Mouse (Mus musculus) testis, adult 2 months (tissue): ENCODE results near the gene Retreg3. TPM values are rescaled to one million over a fixed set of nuclear protein-coding genes. Genes with fewer than 3 reads are reported as not detected.

Experiments used
- H3K27ac ChIP-seq: fragments of 200-500 bp; 2 replicates; pipeline ENCODE4 v1.5.1; 2012; ENCODE audit warnings: low read depth, low read length; ENCODE audit not compliant: control insufficient read depth, insufficient read depth
- H3K27me3 ChIP-seq: fragments of 200-500 bp; 2 replicates; pipeline ENCODE4 v1.6.1; 2012; ENCODE audit warnings: mild to moderate bottlenecking, low read length, moderate library complexity; ENCODE audit not compliant: control insufficient read depth, insufficient read depth
- H3K36me3 ChIP-seq: fragments of 200-500 bp; 2 replicates; pipeline ENCODE4 v1.6.1; 2012; ENCODE audit warnings: mild to moderate bottlenecking, low read length; ENCODE audit not compliant: control insufficient read depth, insufficient read depth
- H3K4me1 ChIP-seq: fragments of 200-500 bp; 2 replicates; pipeline ENCODE4 v1.6.1; 2012; ENCODE audit warnings: low read length; ENCODE audit not compliant: control insufficient read depth, insufficient read depth
- H3K4me3 ChIP-seq: fragments of 200-500 bp; 2 replicates; pipeline ENCODE4 v1.5.1; 2012; ENCODE audit warnings: low read depth, mild to moderate bottlenecking, low read length, moderate library complexity, mixed read lengths; ENCODE audit not compliant: control insufficient read depth
- CTCF ChIP-seq: fragments of 200-500 bp; IDR thresholded peaks from 2 replicates; pipeline ENCODE4 v1.5.1; 2012; ENCODE audit warnings: low read depth, mild to moderate bottlenecking, inconsistent platforms, low read length, moderate library complexity; ENCODE audit not compliant: control insufficient read depth, insufficient read depth, insufficient replicate concordance
- POLR2A ChIP-seq: fragments of 200-500 bp; IDR thresholded peaks from 2 replicates; pipeline ENCODE4 v1.6.1; 2012; ENCODE audit warnings: low read depth, mild to moderate bottlenecking, inconsistent platforms, low read length, moderate library complexity; ENCODE audit not compliant: control insufficient read depth
- polyA plus RNA-seq: library from polyadenylated mRNA; depleted of rRNA; stranded (reverse); fragments of >200 nt; gene quantifications from 2 replicates; pipeline ENCODE4 v1.2.3, GENCODE M21; 2012

Gene Retreg3
- polyA plus RNA-seq, 1 experiment = 53.8 TPM

DNA sequence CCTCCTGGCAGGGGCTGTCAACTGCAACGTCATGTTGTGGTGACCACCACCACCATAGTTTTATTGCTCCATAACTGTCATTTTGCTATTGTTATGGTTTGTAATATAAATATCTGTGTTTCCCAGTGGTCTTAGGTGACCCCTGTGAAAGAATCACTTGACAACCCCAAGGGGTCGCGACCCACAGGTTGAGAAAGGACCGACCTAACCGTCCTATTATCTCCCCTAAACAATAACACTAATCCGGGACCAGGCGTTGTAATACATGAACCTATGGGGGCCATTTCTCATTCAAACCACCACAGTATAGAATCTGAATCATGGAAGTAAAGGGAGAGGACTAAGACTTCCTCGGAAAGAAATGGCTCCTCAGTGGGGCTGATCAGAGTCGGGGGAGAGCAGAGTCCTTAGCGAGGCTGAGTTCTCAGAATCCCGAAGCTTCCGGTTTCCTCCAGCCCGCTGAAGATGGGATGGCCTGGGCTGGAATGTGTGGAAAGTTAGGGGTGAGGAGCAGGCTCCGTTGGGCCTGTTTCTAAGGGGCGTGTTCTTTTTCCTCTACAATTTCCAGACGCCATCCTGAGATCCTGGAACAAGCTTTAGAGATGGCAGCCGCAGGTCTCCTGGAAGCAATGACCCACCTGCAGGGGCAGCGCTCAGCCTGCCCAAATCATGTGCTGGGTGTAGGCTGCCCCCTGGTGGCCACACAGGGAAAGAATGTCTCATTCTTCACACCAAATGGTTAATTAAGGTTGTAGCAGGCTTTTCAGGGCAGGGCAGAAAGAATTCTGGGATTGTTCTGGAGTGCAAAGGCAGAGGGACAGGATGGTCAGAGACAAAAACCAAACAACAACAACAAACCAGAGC is 52.9 kb downstream of the Retreg3 start:
- Histone ChIP-seq H3K4me1 (peaks cover 22% of the 10 kb centered on the region), H3K27me3 (no peaks in the 10 kb centered on the region), H3K4me3 (peak overlapping the region; percentile 65), H3K27ac (peak overlapping the region; percentile 40), H3K36me3 (no peaks in the 10 kb centered on the region)
- TF ChIP-seq POLR2A (peak; percentile 45; the same call in 1 of the 2 replicates), CTCF (peak; percentile 94)

DNA sequence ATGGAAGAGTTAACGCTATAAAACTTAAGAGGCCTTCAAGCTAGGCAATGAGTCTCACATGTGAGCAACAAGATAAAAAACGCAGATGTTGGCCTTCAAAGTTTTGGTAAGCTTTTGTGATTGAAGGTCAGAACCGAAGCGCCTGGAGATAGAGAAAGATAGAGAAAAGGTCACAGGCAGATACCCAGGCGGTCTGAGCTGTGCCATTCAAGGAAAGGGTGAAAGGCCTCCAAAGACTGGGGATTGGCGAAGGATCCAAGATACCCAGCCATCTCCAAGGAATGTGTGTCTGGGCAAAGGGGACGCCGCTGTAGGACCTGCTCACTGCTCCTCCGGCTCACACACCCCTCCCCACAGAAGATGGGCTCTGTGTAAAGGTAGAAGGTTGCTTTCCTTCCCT is 54.7 kb downstream of the Retreg3 start:
- Histone ChIP-seq H3K27me3 (no peaks in the 10 kb centered on the region), H3K4me1 (peaks cover 14% of the 10 kb centered on the region), H3K4me3 (no peak overlapping the region), H3K36me3 (no peaks in the 10 kb centered on the region), H3K27ac (peak overlapping the region; percentile 82)
- TF ChIP-seq POLR2A = no peak
- TF ChIP-seq CTCF = no peak

DNA sequence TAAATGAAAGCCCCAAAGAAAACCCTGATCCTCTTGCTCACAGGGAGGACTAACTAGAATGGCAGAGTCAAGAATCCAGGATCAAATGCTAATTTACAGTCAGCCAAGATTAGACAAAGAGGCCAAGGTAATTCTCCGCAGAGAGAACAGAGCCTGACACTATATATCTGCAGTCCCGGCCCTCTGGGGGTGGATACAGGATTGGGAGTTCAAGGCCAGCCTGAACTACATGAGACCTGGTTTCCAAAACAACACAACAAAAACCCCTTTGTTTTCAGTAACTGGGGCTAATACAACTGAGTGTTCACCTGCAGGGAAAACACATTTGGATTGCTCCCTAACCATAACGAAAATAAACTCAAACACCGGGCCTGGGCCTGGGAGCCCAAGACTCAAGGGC is 55.2 kb downstream of the Retreg3 start:
- Histone ChIP-seq H3K27me3 (no peaks in the 10 kb centered on the region), H3K27ac (peak overlapping the region; percentile 76), H3K4me1 (peaks cover 16% of the 10 kb centered on the region), H3K4me3 (no peak overlapping the region), H3K36me3 (no peaks in the 10 kb centered on the region)
- TF ChIP-seq CTCF = no peak
- TF ChIP-seq POLR2A = no peak

DNA sequence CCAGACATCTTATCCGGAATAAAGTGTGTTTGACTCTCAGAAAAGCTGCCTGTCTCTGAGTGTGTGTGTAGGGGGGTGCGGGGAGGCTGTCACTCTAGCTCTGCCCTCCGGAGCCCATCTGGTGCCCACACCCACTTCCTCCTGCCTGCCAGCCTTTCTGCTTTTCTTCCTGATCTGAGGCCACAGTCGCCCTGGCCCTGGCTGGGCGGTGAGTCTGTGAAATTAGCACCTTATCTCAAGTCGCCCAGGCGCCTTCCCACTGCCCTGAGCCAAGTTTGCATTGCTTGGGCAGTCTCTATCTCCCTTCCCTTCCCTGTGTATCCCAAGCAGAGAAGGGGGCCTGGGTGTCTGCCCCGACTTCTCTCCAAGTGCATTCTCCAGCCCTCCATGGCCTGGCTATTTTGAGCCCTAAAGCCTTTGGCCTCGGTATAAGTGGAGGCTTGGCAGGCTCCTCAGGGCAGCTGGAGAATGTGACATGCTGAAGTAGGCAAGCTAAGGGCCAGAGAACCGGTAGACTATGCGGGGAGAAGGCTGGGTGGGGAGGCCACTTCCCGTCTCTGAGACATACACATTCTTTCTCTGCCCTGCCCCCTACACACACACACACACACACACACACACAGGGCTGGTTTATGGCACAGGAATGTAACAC is 55.9 kb downstream of the Retreg3 start:
- TF ChIP-seq CTCF (no peak), POLR2A (no peak)
- Histone ChIP-seq H3K27me3 (no peaks in the 10 kb centered on the region), H3K4me1 (peaks cover 17% of the 10 kb centered on the region), H3K27ac (peak overlapping the region; percentile 76), H3K36me3 (no peaks in the 10 kb centered on the region), H3K4me3 (no peak overlapping the region)

DNA sequence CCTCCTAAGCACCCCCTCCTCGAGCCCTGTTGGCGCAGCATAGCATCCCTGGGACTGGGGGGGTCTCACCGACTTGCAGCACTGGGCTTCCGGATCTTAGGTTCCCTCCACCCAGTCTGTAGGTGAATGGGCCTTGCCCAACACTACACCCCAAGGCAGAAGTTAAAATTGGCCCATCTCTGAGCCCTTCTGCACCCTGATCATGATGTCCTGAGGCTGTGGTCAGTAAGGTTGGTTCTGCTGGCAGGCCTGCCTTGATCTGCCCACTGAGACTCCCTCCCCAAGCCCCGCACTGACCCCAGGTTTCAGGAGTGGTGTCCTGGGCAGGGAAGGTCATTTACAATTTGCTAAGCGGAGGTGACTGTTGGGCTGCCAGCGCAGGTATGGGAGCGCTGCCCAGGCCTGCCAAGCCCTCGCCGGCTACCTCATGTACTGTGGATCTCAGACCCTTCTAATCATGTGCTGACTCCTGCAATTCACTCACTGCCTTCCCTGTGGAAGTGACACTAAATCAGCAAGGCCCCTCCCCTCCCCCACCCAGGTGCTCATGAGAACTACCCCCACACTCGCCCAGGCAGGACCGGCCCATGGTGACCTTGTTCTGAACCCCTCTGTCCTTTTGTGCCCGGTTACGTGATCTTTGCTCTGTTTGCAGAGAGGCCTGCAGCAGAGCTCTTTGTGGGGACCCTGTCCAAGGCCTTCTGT is 56.6 kb downstream of the Retreg3 start:
- Histone ChIP-seq H3K4me1 (peaks cover 21% of the 10 kb centered on the region), H3K36me3 (no peaks in the 10 kb centered on the region), H3K4me3 (no peak overlapping the region), H3K27me3 (no peaks in the 10 kb centered on the region), H3K27ac (peak overlapping the region; percentile 76)
- TF ChIP-seq CTCF (no peak), POLR2A (no peak)

DNA sequence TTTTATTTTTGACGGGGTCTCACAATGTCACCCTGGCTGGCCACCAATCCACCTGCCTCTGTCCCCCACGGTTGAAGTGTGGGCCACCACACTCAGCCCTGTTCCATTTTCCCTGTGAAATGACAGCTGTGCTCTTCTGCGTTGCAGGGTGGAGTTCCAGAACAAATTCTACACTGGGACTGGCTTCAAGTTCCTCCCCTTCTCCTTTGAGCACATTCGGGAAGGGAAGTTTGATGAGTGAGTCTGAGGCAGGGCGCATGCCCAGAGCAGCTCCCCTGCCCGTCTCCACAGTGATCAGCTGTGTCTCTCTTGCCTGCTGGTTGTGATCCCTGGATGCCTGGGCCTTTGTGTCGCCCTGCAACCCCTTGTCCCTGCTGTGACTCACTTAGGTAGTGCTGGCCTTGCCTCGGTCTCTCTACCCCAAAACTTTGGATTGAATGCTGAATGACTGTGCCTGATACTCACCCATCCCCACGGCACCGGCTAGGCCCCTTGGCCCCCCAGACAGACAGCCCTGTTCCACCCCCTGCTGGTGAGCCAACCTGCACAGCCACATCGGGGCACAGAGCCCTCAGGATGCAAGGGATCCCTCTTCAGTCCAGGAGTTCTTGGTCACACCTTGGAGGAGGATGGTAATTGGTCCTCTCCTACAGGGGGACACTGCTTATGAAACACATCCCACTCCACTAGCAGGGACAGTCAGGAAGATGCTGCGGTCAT is 57.4 kb downstream of the Retreg3 start:
- peak overlapping the region; percentile 46 for H3K27ac ChIP-seq
- no peak for TF ChIP-seq CTCF
- TF ChIP-seq POLR2A = no peak
- H3K27me3 ChIP-seq = no peaks in the 10 kb centered on the region

DNA sequence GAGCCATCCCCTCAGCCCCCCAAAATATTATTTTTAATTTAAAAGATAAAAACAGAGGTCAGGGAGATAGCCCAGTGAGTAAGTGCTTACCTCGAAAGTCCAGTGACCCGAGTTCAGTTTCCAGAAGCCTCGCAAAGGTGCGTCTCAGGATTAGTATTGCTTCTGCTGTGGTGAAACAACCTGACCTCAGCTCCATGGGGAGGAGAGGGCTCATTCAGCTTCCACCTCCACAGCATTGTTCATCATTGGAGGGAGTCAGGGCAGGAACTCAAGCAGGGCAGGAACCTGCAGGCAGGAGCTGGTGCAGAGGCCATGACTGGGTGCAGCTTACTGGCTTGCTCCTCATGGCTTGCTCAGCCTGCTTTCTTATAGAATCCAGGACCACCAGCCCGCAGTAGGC is 58.6 kb downstream of the Retreg3 start:
- Histone ChIP-seq H3K4me1 (peaks cover 17% of the 10 kb centered on the region), H3K4me3 (no peak overlapping the region), H3K27ac (peak overlapping the region; percentile 47), H3K36me3 (no peaks in the 10 kb centered on the region), H3K27me3 (no peaks in the 10 kb centered on the region)
- TF ChIP-seq CTCF = no peak
- TF ChIP-seq POLR2A = no peak

More for the DNA sequence above, 57.4 kb downstream of the Retreg3 start:
- Histone ChIP-seq H3K4me1 (peaks cover 21% of the 10 kb centered on the region), H3K36me3 (no peaks in the 10 kb centered on the region), H3K4me3 (no peak overlapping the region)
